Mouse (Mus musculus) embryonic fibroblast, embryonic 13.5 days (primary cell): Measurements from ENCODE around the gene Veph1.

Source experiments
- CTCF ChIP-seq: IDR thresholded peaks from 2 replicates; pipeline ENCODE4 v1.5.1; 2011; ENCODE audit warnings: mild to moderate bottlenecking, control low read depth, low read length, moderate library complexity, borderline replicate concordance; ENCODE audit not compliant: insufficient read depth
- POLR2A ChIP-seq: IDR thresholded peaks from 2 replicates; pipeline ENCODE4 v1.6.1; 2011; ENCODE audit warnings: low read depth, mild to moderate bottlenecking, control low read depth, low read length, moderate library complexity

GRCm38 (mm10) chr3:66325486-66325951, 28.9 kb upstream of the Veph1 start:
- TF ChIP-seq CTCF = no peak
- TF ChIP-seq POLR2A = no peak
